Mouse (Mus musculus) forebrain, embryonic 14.5 days (tissue): Measurements from ENCODE around the gene Apoa1. TPM values are rescaled to one million over a fixed set of nuclear protein-coding genes. Genes with fewer than 3 reads are reported as not detected.

Source experiments
- ATAC-seq: fragments of 200-750 bp; cut with Nextera tagmentation; 2 replicates; pipeline ENCODE4 v1.8.0; 2017; ENCODE audit warnings: mild to moderate bottlenecking, moderate library complexity
- DNase-seq: peaks from one replicate; pipeline ENCODE4 v3.0.0-alpha.2; 2015; ENCODE audit warnings: low spot score
- H3K27ac ChIP-seq: fragments of 300-500 bp; sonication (generic); 2 replicates; pipeline ENCODE4 v1.5.1; 2014; ENCODE audit warnings: low read depth, mild to moderate bottlenecking, control low read depth, low read length, moderate library complexity
- H3K27me3 ChIP-seq: fragments of 300-500 bp; sonication (generic); replicated peaks from 2 replicates; pipeline ENCODE4 v1.6.1; 2014; ENCODE audit warnings: low read length, control low read depth, mixed read lengths; ENCODE audit not compliant: control insufficient read depth, insufficient read depth
- H3K36me3 ChIP-seq: fragments of 300-500 bp; sonication (generic); 2 replicates; pipeline ENCODE4 v1.6.1; 2014; ENCODE audit warnings: low read length, control low read depth; ENCODE audit not compliant: control insufficient read depth, insufficient read depth
- H3K4me1 ChIP-seq: fragments of 300-500 bp; sonication (generic); 2 replicates; pipeline ENCODE4 v1.6.1; 2014; ENCODE audit warnings: antibody characterized with exemption, low read length, control low read depth; ENCODE audit not compliant: control insufficient read depth, insufficient read depth
- H3K4me2 ChIP-seq: fragments of 300-500 bp; sonication (generic); 2 replicates; pipeline ENCODE4 v1.6.1; 2014; ENCODE audit warnings: mild to moderate bottlenecking, control low read depth, low read length
- H3K4me3 ChIP-seq: fragments of 300-500 bp; sonication (generic); 2 replicates; pipeline ENCODE4 v1.5.1; 2014; ENCODE audit warnings: low read depth, low read length, control low read depth
- H3K9ac ChIP-seq: fragments of 300-500 bp; sonication (generic); 2 replicates; pipeline ENCODE4 v1.6.1; 2014; ENCODE audit warnings: mild to moderate bottlenecking, low read length, control low read depth, moderate library complexity
- H3K9me3 ChIP-seq: fragments of 300-500 bp; sonication (generic); replicated peaks from 2 replicates; pipeline ENCODE4 v1.6.1; 2016; ENCODE audit warnings: low read length, control low read depth, mixed read lengths; ENCODE audit not compliant: control insufficient read depth
- WGBS: fragments of 180-500 bp; shearing (Covaris S2); extraction: QIAGEN DNeasy Blood & Tissue Kit; methylation state at CpG from one replicate; pipeline ENCODE4 v1.1.7; 2014; 5-methylcytosine and 5-hydroxymethylcytosine counted together
- polyA plus RNA-seq: library from polyadenylated mRNA; unstranded; fragments of >200 nt; fragmentation: Nextera tagmentation; extraction: Ambion mirVana; gene quantifications from 2 replicates; pipeline ENCODE4 v1.2.1, GENCODE M21; 2014

The Apoa1 gene
- polyA plus RNA-seq, 1 experiment from 2014 or later: 1.6 TPM

DNA sequence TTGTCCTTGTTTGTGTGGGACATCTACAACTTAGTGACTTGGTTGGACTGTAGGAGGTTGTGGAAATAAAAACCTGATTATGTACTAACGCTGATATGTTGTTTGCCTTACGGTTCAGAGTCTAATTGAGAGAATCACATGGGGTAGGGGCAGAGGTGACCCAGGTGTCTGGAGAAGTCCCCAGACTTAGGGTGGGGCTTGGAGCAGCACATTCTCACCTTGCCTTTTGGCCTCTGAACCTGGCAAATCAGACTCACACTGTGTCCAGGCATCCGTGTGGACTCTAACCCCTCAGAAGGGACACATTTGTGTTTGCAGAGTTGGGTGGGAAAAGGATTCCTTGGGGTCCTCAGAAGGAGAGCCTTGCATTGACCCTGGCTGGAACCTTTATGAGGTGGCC, 4.3 kb upstream of the Apoa1 start:
- no peak overlapping the region for H3K4me3 ChIP-seq
- H3K27me3 ChIP-seq: no peaks in the 10 kb centered on the region
- no peaks in the 10 kb centered on the region for H3K9me3 ChIP-seq
- ATAC-seq (no peak), DNase-seq (no peak)
- no peaks in the 10 kb centered on the region for H3K4me1 ChIP-seq
- H3K9ac ChIP-seq: no peak overlapping the region
- peaks cover 26% of the 10 kb centered on the region for H3K36me3 ChIP-seq
- H3K4me2 ChIP-seq: no peak overlapping the region
- H3K27ac ChIP-seq: no peak overlapping the region
- 87% methylated on average over 3 of the region's 3 CpGs for WGBS

DNA sequence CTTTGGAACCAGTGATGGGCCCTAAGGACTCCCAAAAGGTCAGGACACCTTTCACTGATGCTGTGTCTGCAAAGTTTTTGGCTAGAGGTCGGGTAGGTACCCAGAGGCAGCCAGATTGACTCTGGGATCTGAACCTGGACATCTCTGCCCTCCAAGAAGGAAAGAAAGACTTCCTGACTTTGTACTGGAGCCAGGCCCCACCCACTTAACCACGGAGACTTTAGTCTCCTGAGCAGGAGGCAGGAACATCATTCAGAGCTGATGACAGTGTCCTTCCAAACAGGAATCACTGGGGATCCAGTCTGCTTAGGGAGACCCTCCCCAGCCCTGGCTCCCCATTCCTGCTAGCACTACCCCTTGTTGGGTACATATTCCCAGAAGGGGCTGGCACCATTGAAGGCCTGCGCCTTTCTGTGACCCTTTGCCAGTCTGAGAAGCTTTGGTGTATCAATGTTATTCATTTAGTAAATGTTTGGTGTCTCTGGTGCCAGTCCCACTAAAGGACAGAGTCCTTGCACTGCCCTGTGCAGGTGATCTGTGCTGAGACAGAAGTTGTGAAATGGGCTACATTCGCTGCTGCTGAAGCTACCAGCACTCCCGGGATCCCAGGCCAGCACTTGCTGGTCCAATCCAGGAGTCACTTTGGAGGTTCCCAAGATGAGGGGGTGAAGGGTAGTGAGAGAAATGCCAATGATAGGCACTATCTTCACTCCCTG, 3.3 kb upstream of the Apoa1 start:
- Histone ChIP-seq H3K36me3 (peaks cover 24% of the 10 kb centered on the region), H3K4me1 (peaks cover 5% of the 10 kb centered on the region; the same call in 1 of the 2 replicates), H3K4me2 (no peak overlapping the region), H3K4me3 (no peak overlapping the region), H3K9me3 (no peaks in the 10 kb centered on the region), H3K27me3 (no peaks in the 10 kb centered on the region), H3K9ac (no peak overlapping the region), H3K27ac (no peak overlapping the region)
- DNase-seq: no peak
- 68% methylated on average over 5 of the region's 5 CpGs for WGBS
- no peak for ATAC-seq

DNA sequence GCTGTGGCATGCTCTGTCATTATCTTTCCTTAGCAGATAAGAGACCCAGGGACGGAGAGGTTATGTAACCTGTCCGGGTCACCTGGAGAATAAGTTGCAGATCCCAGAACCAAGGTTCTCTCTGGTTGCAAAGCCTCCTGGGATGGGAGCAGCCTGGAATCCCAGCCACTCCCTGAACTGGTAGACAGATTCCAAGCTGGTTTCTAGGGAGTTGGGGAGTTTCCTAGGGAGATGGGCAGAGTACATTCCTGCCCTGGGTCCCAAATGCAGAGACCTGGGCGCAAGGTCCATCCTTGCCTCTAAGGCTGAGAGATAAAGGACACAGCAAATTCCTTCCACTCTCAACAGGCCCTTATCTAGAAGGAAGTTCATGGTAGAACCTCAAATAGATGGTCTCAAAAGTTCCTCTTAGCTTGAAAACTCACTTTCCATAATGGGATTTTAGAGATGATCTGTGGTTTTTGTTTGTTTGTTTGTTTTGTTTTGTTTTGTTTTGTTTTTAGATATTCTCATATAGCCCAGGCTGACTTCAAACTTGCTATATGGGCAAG, 1.2 kb upstream of the Apoa1 start:
- H3K27ac ChIP-seq: no peak overlapping the region
- no peak overlapping the region for H3K4me3 ChIP-seq
- H3K36me3 ChIP-seq: peaks cover 9% of the 10 kb centered on the region; the same call in 1 of the 2 replicates
- WGBS: 91% methylated on average over 3 of the region's 3 CpGs
- H3K4me1 ChIP-seq: peaks cover 10% of the 10 kb centered on the region; the same call in 1 of the 2 replicates
- H3K4me2 ChIP-seq: no peak overlapping the region
- no peaks in the 10 kb centered on the region for H3K9me3 ChIP-seq
- no peak overlapping the region for H3K9ac ChIP-seq
- DNase-seq (no peak), ATAC-seq (no peak)
- H3K27me3 ChIP-seq: no peaks in the 10 kb centered on the region

DNA sequence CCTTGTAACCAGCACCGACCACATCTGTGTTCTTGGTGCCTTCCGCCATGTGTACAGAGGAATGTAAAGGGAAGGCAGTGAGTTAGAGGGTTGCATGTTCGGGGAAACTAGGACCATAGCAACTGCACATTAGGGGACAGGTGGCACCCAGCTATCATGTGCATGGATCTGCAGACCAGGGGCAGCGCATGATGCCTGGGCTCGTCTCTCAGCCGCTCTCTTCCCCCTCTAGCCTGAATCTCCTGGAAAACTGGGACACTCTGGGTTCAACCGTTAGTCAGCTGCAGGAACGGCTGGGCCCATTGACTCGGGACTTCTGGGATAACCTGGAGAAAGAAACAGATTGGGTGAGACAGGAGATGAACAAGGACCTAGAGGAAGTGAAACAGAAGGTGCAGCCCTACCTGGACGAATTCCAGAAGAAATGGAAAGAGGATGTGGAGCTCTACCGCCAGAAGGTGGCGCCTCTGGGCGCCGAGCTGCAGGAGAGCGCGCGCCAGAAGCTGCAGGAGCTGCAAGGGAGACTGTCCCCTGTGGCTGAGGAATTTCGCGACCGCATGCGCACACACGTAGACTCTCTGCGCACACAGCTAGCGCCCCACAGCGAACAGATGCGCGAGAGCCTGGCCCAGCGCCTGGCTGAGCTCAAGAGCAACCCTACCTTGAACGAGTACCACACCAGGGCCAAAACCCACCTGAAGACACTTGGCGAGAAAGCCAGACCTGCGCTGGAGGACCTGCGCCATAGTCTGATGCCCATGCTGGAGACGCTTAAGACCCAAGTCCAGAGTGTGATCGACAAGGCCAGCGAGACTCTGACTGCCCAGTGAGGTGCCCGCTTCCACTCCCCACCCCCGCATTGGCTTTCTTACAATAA, 1.4 kb downstream of the Apoa1 start:
- no peaks in the 10 kb centered on the region for H3K36me3 ChIP-seq

DNA sequence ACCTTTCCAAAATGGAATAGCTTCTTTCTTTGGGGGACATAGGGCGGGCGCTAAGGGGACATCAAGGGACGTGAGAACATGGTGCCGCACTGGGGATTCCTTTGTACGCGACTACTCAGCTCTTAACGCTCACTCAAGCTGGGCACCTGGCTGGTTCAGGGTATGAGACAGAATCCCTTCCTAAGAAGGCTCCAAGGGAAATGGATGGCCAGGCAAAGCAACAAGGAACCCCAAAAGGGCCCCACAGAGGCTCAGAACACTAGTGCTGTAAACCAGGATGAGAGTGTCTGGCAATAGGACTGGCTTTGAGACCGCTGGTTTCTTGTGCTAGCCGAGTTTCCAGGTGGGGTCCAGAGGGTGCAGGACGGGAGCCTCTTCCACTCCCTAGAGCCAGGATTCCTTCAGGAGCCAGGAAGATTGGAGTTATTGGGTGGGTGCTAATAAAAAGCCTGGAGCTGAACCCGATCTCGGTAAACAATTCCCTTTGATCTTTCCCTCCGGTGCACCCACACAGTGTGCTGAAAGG, 2.1 kb downstream of the Apoa1 start:
- DNase-seq (peak; percentile 33), ATAC-seq (0 out of 2 replicates have a peak, but pooled peaks have one; percentile 21)
- H3K9ac ChIP-seq: peak overlapping the region; percentile 66
- H3K4me2 ChIP-seq: peak overlapping the region; percentile 77
- peak overlapping the region; percentile 39 for H3K4me3 ChIP-seq
- H3K9me3 ChIP-seq: no peaks in the 10 kb centered on the region
- H3K36me3 ChIP-seq: no peaks in the 10 kb centered on the region
- H3K27me3 ChIP-seq: no peaks in the 10 kb centered on the region
- no peak overlapping the region for H3K27ac ChIP-seq
- peaks cover 10% of the 10 kb centered on the region; the same call in 1 of the 2 replicates for H3K4me1 ChIP-seq
- WGBS: 12% methylated on average over 13 of the region's 13 CpGs

More for the DNA sequence above, 1.4 kb downstream of the Apoa1 start:
- Histone ChIP-seq H3K4me3 (peak overlapping the region; percentile 39), H3K27ac (no peak overlapping the region), H3K27me3 (no peaks in the 10 kb centered on the region), H3K4me1 (peaks cover 10% of the 10 kb centered on the region; the same call in 1 of the 2 replicates), H3K9me3 (no peaks in the 10 kb centered on the region), H3K9ac (peak overlapping the region; percentile 66), H3K4me2 (peak overlapping the region; percentile 77)
- DNase-seq (peak; percentile 95), ATAC-seq (peak; percentile 98)
- WGBS: 14% methylated on average over 37 of the region's 37 CpGs

DNA sequence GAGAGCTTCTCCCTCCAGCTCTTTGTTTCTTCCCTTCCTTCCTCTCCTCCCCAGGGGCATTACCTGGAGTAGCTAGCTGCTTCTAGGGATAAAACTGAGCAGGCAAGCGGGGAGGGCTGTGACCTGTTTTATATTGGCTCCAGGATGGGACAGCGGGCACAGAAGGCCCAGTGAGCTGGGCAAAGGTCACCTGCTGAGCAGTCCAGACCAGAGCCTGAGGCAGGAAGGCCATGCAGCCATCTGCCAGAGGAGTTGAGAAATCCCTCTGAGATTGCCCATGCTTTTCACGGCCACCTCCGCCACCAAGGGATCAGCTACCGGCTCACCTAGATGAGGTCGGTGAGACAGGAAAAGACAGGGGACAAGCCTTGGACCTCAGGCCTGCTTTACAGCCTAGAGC, 6.8 kb downstream of the Apoa1 start:
- ATAC-seq (no peak), DNase-seq (no peak)
- H3K9ac ChIP-seq: no peak overlapping the region
- WGBS: 88% methylated on average over 6 of the region's 6 CpGs
- no peak overlapping the region for H3K4me3 ChIP-seq
- H3K4me2 ChIP-seq: no peak overlapping the region
- H3K27ac ChIP-seq: no peak overlapping the region
- H3K4me1 ChIP-seq: peaks cover 4% of the 10 kb centered on the region; the same call in 1 of the 2 replicates
- H3K9me3 ChIP-seq: no peaks in the 10 kb centered on the region
- H3K27me3 ChIP-seq: no peaks in the 10 kb centered on the region
- H3K36me3 ChIP-seq: no peaks in the 10 kb centered on the region

DNA sequence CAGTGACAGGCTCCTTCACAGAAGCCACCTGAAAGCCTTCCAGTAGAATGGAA, 7.0 kb downstream of the Apoa1 start, which contains the start of gene Apoc3:
TSS of gene Apoc3 (minus strand) at position 41 of the 53 bp plus-strand sequence.
- H3K4me1 ChIP-seq: peaks cover 2% of the 10 kb centered on the region; the same call in 1 of the 2 replicates
- H3K4me3 ChIP-seq: no peak within 1 kb of the TSS
- H3K27ac ChIP-seq: no peak within 1 kb of the TSS
- H3K27me3 ChIP-seq: no peaks in the 10 kb centered on the region
- DNase-seq (no peak), ATAC-seq (no peak)
- no peaks in the 10 kb centered on the region for H3K36me3 ChIP-seq
- no peak within 1 kb of the TSS for H3K4me2 ChIP-seq
- H3K9me3 ChIP-seq: no peaks in the 10 kb centered on the region
- no peak within 1 kb of the TSS for H3K9ac ChIP-seq

DNA sequence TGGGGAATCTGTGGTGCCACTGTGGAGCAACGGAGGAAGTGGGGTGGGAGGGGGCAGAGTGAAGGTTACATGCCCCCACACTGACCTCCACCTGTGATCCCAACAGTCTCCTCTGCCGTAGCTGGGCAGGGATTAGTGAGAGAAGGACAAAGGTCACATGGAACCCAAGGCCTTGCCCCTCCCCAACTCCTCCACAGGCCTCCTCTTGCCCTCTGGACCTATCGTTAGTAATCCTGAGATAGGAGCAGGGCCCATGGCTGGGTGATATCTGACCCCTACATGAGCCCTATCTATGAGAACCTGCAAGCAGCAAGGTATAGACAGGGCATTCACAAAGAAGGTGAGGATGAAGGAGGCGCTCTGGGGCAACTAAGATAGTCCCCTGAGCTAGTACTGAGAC, 7.3 kb downstream of the Apoa1 start:
- Histone ChIP-seq H3K9ac (no peak overlapping the region), H3K9me3 (no peaks in the 10 kb centered on the region), H3K27ac (no peak overlapping the region), H3K4me3 (no peak overlapping the region), H3K4me2 (no peak overlapping the region), H3K27me3 (no peaks in the 10 kb centered on the region), H3K4me1 (peaks cover under 1% of the 10 kb centered on the region; the same call in 1 of the 2 replicates), H3K36me3 (no peaks in the 10 kb centered on the region)
- 53% methylated on average over 4 of the region's 4 CpGs for WGBS
- ATAC-seq (no peak), DNase-seq (no peak)

DNA sequence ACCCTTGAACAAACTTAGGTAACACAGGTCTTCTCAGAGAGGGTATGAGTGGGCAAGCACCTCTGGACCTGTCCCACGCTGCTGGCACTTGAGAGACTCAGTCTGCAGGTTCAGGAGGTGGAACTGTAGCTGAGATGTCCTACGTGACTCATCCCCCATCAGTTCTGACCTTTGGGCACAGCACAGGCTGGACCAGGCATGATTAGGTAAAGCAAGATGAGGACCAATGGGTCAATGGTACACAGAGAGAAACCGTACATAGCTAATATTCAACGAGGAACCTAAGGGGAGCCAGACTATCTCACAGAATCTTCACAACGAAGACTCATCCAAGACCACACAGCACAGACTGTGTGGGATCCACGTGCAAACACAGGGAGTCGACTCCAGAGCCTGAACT, 10.5 kb downstream of the Apoa1 start:
- DNase-seq (no peak), ATAC-seq (no peak)
- WGBS: 87% methylated on average over 7 of the region's 7 CpGs
- H3K9me3 ChIP-seq: no peaks in the 10 kb centered on the region
- H3K4me3 ChIP-seq: no peak overlapping the region
- H3K4me1 ChIP-seq: no peaks in the 10 kb centered on the region
- H3K27ac ChIP-seq: no peak overlapping the region
- no peaks in the 10 kb centered on the region for H3K36me3 ChIP-seq
- no peaks in the 10 kb centered on the region for H3K27me3 ChIP-seq
- H3K4me2 ChIP-seq: no peak overlapping the region
- no peak overlapping the region for H3K9ac ChIP-seq
